Mouse (Mus musculus) adrenal gland, adult 8-10 months (tissue): ENCODE data around the gene Fgf11. TPM values are rescaled to one million over a fixed set of nuclear protein-coding genes. Genes with fewer than 3 reads are reported as not detected.

Experiments used
- DNase-seq: peaks from one replicate; pipeline ENCODE4 v3.0.0; 2022
- total RNA-seq, 4 experiments: library from RNA; stranded (reverse); gene quantifications; 2 replicates each; pipeline ENCODE4 v1.2.4; 2022

Gene Fgf11
- total RNA-seq, 4 experiments from 2014 or later, result 2.5 to 32.7 (median 16.9) TPM

GRCm38 (mm10) chr11:69752686-69753085, 49.0 kb downstream of the Fgf11 start:
- DNase-seq, result peak; percentile 46

GRCm38 (mm10) chr11:69751635-69752034, 50.0 kb downstream of the Fgf11 start:
- DNase-seq, result no peak

Other genes with a start within 250 kb of the Fgf11 start
- gene Efnb3, start 241.7 kb downstream of the Fgf11 start, total RNA-seq, result under 1 TPM; 0.77 to 0.86 (median 0.81) TPM
- gene Wrap53, start 221.6 kb downstream of the Fgf11 start, total RNA-seq, result 10 to 100 TPM in 3 of 4 experiments, 1 to 10 TPM in 1; 9.1 to 11.9 (median 11.0) TPM
- gene Trp53, start 221.5 kb downstream of the Fgf11 start, total RNA-seq, result 10 to 100 TPM; 57.6 to 71.1 (median 64.0) TPM
- gene Atp1b2, start 195.9 kb downstream of the Fgf11 start, total RNA-seq, result 10 to 100 TPM; 22.5 to 47.8 (median 38.2) TPM
- gene Shbg, start 184.0 kb downstream of the Fgf11 start, total RNA-seq, result not detected
- gene Sat2, start 179.8 kb downstream of the Fgf11 start, total RNA-seq, result 10 to 100 TPM in 2 of 4 experiments, 1 to 10 TPM in 2; 7.3 to 17.8 (median 12.8) TPM
- 100 to 1,000 TPM in 1 of 4 experiments, 10 to 100 TPM in 3; 75.8 to 112 (median 91.2) TPM for gene Fxr2, start 168.9 kb downstream of the Fgf11 start, total RNA-seq
- gene Sox15, start 146.5 kb downstream of the Fgf11 start, total RNA-seq, result not detected
- gene Mpdu1, start 139.2 kb downstream of the Fgf11 start, total RNA-seq, result 100 to 1,000 TPM; 107 to 123 (median 113) TPM
- 10 to 100 TPM; 17.9 to 43.8 (median 30.0) TPM for gene Cd68, start 135.7 kb downstream of the Fgf11 start, total RNA-seq
- 100 to 1,000 TPM; 500 to 614 (median 555) TPM for gene Eif4a1, start 129.4 kb downstream of the Fgf11 start, total RNA-seq
- 10 to 100 TPM; 72.5 to 92.1 (median 85.0) TPM for gene Senp3, start 119.8 kb downstream of the Fgf11 start, total RNA-seq
- 1 to 10 TPM; 2.5 to 7.3 (median 4.5) TPM for gene Tnfsf13, start 116.1 kb downstream of the Fgf11 start, total RNA-seq
- 10 to 100 TPM; 24.1 to 47.6 (median 36.3) TPM for gene Tnfsf12, start 106.0 kb downstream of the Fgf11 start, total RNA-seq
- gene Tnfsfm13, start 105.8 kb downstream of the Fgf11 start, total RNA-seq, result 1 to 10 TPM; 3.4 to 8.4 (median 7.9) TPM
- gene Polr2a, start 43.2 kb downstream of the Fgf11 start, total RNA-seq, result 100 to 1,000 TPM in 2 of 4 experiments, 10 to 100 TPM in 2; 85.2 to 125 (median 101) TPM
- gene Slc35g3, start 39.9 kb downstream of the Fgf11 start, total RNA-seq, result not detected
- 100 to 1,000 TPM in 2 of 4 experiments, 10 to 100 TPM in 2; 73.0 to 121 (median 97.6) TPM for gene Zbtb4, start 35.9 kb downstream of the Fgf11 start, total RNA-seq
- 1 to 10 TPM; 1.5 to 8.1 (median 5.0) TPM for gene Chrnb1, start 5.9 kb downstream of the Fgf11 start, total RNA-seq
- 1 to 10 TPM in 1 of 4 experiments, under 1 TPM in 3; 0.45 to 1.1 (median 0.72) TPM for gene Tmem102, start 3.8 kb upstream of the Fgf11 start, total RNA-seq
- gene Gm39566, start 13.4 kb upstream of the Fgf11 start, total RNA-seq, result not detected
- gene Spem2, start 16.6 kb upstream of the Fgf11 start, total RNA-seq, result not detected
- gene Spem1, start 20.3 kb upstream of the Fgf11 start, total RNA-seq, result under 1 TPM in 1 of 4 experiments, not detected in 3; 0.38 TPM
- 10 to 100 TPM; 22.2 to 48.7 (median 35.8) TPM for gene Nlgn2, start 35.9 kb upstream of the Fgf11 start, total RNA-seq
- gene Tmem256, start 36.7 kb upstream of the Fgf11 start, total RNA-seq, result 100 to 1,000 TPM; 122 to 164 (median 149) TPM
- gene Plscr3, start 44.5 kb upstream of the Fgf11 start, total RNA-seq, result 10 to 100 TPM; 40.2 to 69.1 (median 62.1) TPM
- under 1 TPM in 2 of 4 experiments, not detected in 2; 0.11 to 0.20 TPM for gene Tnk1, start 56.9 kb upstream of the Fgf11 start, total RNA-seq
- not detected for gene Tmem95, start 76.2 kb upstream of the Fgf11 start, total RNA-seq
- 1 to 10 TPM; 4.3 to 6.2 (median 5.5) TPM for gene Kctd11, start 79.5 kb upstream of the Fgf11 start, total RNA-seq
- 1 to 10 TPM in 2 of 4 experiments, under 1 TPM in 2; 0.31 to 1.9 (median 0.86) TPM for gene Acap1, start 93.7 kb upstream of the Fgf11 start, total RNA-seq
- 1 to 10 TPM in 1 of 4 experiments, under 1 TPM in 3; 0.23 to 2.4 (median 0.71) TPM for gene 2810408A11Rik, start 99.1 kb upstream of the Fgf11 start, total RNA-seq
- gene Neurl4, start 99.2 kb upstream of the Fgf11 start, total RNA-seq, result 10 to 100 TPM; 36.4 to 71.4 (median 51.5) TPM
- gene Gps2, start 112.0 kb upstream of the Fgf11 start, total RNA-seq, result 10 to 100 TPM; 44.0 to 72.7 (median 52.0) TPM
- gene Eif5a, start 120.1 kb upstream of the Fgf11 start, total RNA-seq, result 100 to 1,000 TPM; 468 to 561 (median 519) TPM
- gene Ybx2, start 133.9 kb upstream of the Fgf11 start, total RNA-seq, result 10 to 100 TPM in 3 of 4 experiments, 1 to 10 TPM in 1; 6.3 to 13.9 (median 11.8) TPM
- 10 to 100 TPM; 36.5 to 90.1 (median 50.0) TPM for gene Slc2a4, start 146.3 kb upstream of the Fgf11 start, total RNA-seq
- under 1 TPM in 1 of 4 experiments, not detected in 3; 0.55 TPM for gene Cldn7, start 162.9 kb upstream of the Fgf11 start, total RNA-seq
- gene Ctdnep1, start 179.3 kb upstream of the Fgf11 start, total RNA-seq, result 100 to 1,000 TPM; 109 to 125 (median 120) TPM
- gene Elp5, start 180.7 kb upstream of the Fgf11 start, total RNA-seq, result 10 to 100 TPM; 56.9 to 87.4 (median 73.6) TPM
- 100 to 1,000 TPM; 369 to 430 (median 397) TPM for gene Gabarap, start 189.3 kb upstream of the Fgf11 start, total RNA-seq
- gene Phf23, start 193.9 kb upstream of the Fgf11 start, total RNA-seq, result 10 to 100 TPM; 55.7 to 61.0 (median 58.4) TPM
- gene Dvl2, start 198.7 kb upstream of the Fgf11 start, total RNA-seq, result 10 to 100 TPM; 13.4 to 27.1 (median 20.5) TPM
- 100 to 1,000 TPM; 323 to 415 (median 392) TPM for gene Acadvl, start 213.6 kb upstream of the Fgf11 start, total RNA-seq
- gene Dlg4, start 215.1 kb upstream of the Fgf11 start, total RNA-seq, result 10 to 100 TPM; 25.7 to 65.4 (median 45.9) TPM